Mouse (Mus musculus) G1E (cell line): ENCODE results near the gene Actr2.

Experiments
- CTCF ChIP-seq: IDR thresholded peaks from 2 replicates; pipeline ENCODE4 v1.5.1; 2012; ENCODE audit warnings: low read depth, low read length, inconsistent platforms, mixed read lengths
- GATA1 ChIP-seq: IDR thresholded peaks from 2 replicates; pipeline ENCODE4 v1.6.1; 2012; ENCODE audit warnings: borderline replicate concordance, low read length, inconsistent platforms, mixed read lengths
- GATA2 ChIP-seq: IDR thresholded peaks from 2 replicates; pipeline ENCODE4 v1.6.1; 2012; ENCODE audit warnings: low read depth, low read length, inconsistent platforms, borderline replicate concordance
- POLR2AphosphoS5 ChIP-seq: IDR thresholded peaks from 2 replicates; pipeline ENCODE4 v1.6.1; 2012; ENCODE audit warnings: low read depth, low read length, inconsistent platforms; ENCODE audit not compliant: insufficient replicate concordance
- TAL1 ChIP-seq: conservative IDR thresholded peaks from 2 replicates; pipeline ENCODE4 v1.6.1; 2012; ENCODE audit warnings: low read depth, low read length, inconsistent platforms, mixed read lengths

GRCm38 (mm10) chr11:20045586-20045985 lies 67.1 kb downstream of the Actr2 start:
- TF ChIP-seq CTCF (no peak), GATA1 (no peak), TAL1 (no peak), POLR2AphosphoS5 (no peak), GATA2 (no peak)
